Mouse (Mus musculus): ENCODE measurements around the gene Erc2.

DNA sequence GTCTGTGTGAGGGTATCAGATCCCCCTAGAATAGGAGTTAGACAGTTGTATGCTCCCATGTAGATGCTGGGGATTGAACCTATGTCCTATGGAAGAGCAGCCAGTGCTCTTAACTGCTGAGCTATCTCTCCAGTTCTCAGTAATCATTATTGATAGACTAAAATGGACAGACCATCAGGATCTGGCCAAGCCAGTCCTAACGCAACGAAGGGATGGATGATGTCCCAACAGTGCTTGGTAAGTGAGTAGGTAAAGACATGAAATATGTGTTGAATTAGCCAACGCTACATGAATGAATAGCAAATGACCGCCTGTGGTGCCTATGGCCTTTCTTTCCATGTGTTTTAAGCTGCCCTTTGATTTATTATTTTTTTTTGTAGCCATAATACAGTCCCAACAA, 871.6 kb downstream of the Erc2 start:
- no peak for TF ChIP-seq GATA1 (IDR thresholded peaks at IDR 0.05; ENCODE audit: borderline replicate concordance, low read length)
- TF ChIP-seq FLI1 (IDR thresholded peaks at IDR 0.05; ENCODE audit: low read length) = no peak
